ENCODE assay signal across 21 mouse cellular contexts in genomic region chr6:99857411-99857810, GRCm38 (mm10).
"Had no signal": no experiment of that assay in that cellular context is flagged by ENCODE, and none has a peak within 500 bp of the region (broad histone marks: within the 10 kb centered on the region; RNA-seq: fewer than 3 reads in every experiment).

No protein-coding gene starts in this region.

- H3K4me2 ChIP-seq: limb, embryonic 13.5 days; liver, embryonic 13.5 days; neural tube, embryonic 13.5 days; stomach, embryonic 15.5 days had no signal

- H3K27me3 ChIP-seq: liver, embryonic 13.5 days; neural tube, embryonic 13.5 days; stomach, embryonic 15.5 days had no signal

- H3K36me3 ChIP-seq: limb, embryonic 10.5 days; limb, embryonic 13.5 days; liver, embryonic 13.5 days; neural tube, embryonic 13.5 days; stomach, embryonic 15.5 days had no signal

- H3K4me1 ChIP-seq: liver, embryonic 13.5 days; neural tube, embryonic 13.5 days; stomach, embryonic 15.5 days had no signal

- H3K4me3 ChIP-seq: layer of hippocampus, adult 2 months; limb, embryonic 10.5 days; limb, embryonic 13.5 days; liver, embryonic 13.5 days; myocyte; neural tube, embryonic 13.5 days; stomach, embryonic 15.5 days had no signal

- H3K9ac ChIP-seq: limb, embryonic 13.5 days; liver, embryonic 13.5 days; neural tube, embryonic 13.5 days; stomach, embryonic 15.5 days had no signal

- H3K9me3 ChIP-seq: limb, embryonic 10.5 days; limb, embryonic 13.5 days; liver, embryonic 13.5 days; neural tube, embryonic 13.5 days; stomach, embryonic 15.5 days had no signal

- ATAC-seq: intestine, embryonic 16.5 days had no signal

- DNase-seq: kidney, adult 18-20 months; kidney, adult 9 months; kidney, postnatal 25 days; layer of hippocampus, adult 9-11 months; liver; liver, embryonic 13.5 days; lung, adult 2 months; lung, postnatal 14 days; lung, postnatal 4 days; midbrain, embryonic 14.5 days; retina, postnatal 1 day; right cerebral cortex, postnatal 25 days; spleen, adult 18-20 months had no signal

- H3K27ac ChIP-seq: kidney, postnatal 0 days; layer of hippocampus, adult 2 months; limb, embryonic 10.5 days; limb, embryonic 13.5 days; liver, embryonic 13.5 days; neural tube, embryonic 13.5 days; stomach, embryonic 15.5 days had no signal
